Mouse (Mus musculus) bone marrow macrophage, adult 2 months (primary cell): Measurements from ENCODE around the gene Gmcl1. TPM values are rescaled to one million over a fixed set of nuclear protein-coding genes. Genes with fewer than 3 reads are reported as not detected.

Experiments used
- H3K27ac ChIP-seq: 2 replicates; pipeline ENCODE4 v1.5.1; 2012; ENCODE audit warnings: low read depth, low read length; ENCODE audit not compliant: insufficient read depth
- H3K4me1 ChIP-seq: 2 replicates; pipeline ENCODE4 v1.6.1; 2012; ENCODE audit warnings: low read length; ENCODE audit not compliant: control insufficient read depth, insufficient read depth
- H3K4me3 ChIP-seq: 2 replicates; pipeline ENCODE4 v1.5.1; 2012; ENCODE audit warnings: mild to moderate bottlenecking, low read length, moderate library complexity; ENCODE audit not compliant: insufficient read depth
- CTCF ChIP-seq: IDR thresholded peaks from 2 replicates; pipeline ENCODE4 v1.5.1; 2012; ENCODE audit warnings: low read depth, mild to moderate bottlenecking, low read length, moderate library complexity
- POLR2A ChIP-seq: IDR thresholded peaks from 2 replicates; pipeline ENCODE4 v1.6.1; 2012; ENCODE audit warnings: mild to moderate bottlenecking, low read depth, low read length, borderline replicate concordance
- polyA plus RNA-seq: library from polyadenylated mRNA; stranded (reverse); fragments of >200 nt; gene quantifications from 2 replicates; pipeline ENCODE4 v1.2.4, GENCODE M21; 2012; ENCODE audit not compliant: missing spikeins, insufficient read depth, insufficient read length

Gmcl1 gene
- polyA plus RNA-seq, 1 experiment: 15.6 TPM

DNA sequence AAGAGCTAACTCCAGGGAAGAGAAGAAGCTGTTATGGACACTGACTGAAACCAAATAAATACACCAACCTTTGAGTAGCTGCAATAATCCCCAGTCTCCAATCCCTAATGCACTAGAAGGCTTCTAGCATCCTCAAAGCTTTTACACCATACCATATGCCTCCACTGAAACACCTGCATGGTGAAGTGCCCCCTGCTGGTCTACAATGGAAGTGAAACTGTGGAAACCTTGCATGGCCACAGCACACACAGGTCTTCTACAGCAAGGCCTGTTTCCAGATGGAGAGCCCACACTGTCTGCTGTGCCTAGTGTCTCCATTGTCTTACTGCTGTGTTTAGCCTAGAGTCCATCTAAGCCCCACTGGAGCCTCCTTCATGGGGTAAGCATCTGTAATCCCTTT lies 38.7 kb downstream of the Gmcl1 start:
- Histone ChIP-seq H3K4me3 (no peak overlapping the region), H3K27ac (no peak overlapping the region), H3K4me1 (no peaks in the 10 kb centered on the region)
- TF ChIP-seq POLR2A (no peak), CTCF (peak; percentile 38; the same call in 1 of the 2 replicates)

DNA sequence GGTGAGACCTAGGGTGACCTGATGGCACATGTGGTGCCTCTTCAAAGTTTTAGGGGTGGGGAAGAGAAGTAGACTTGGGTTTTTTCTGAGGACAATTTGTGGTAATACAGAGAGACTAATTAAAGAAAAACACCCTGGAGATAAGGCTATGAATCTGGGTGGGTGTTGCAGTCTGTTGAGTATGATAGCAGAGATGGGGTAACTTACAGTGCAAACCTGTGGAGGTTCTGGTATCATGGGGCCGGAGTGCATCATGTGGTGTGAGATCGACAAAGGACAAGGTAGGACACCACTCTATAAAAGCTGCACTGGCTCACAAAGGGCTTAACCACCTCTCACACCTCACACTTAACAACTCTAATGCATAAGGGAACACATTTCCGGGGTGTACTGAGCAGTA lies 43.5 kb downstream of the Gmcl1 start:
- Histone ChIP-seq H3K4me1 (peaks cover 2% of the 10 kb centered on the region; the same call in 1 of the 2 replicates), H3K27ac (no peak overlapping the region), H3K4me3 (no peak overlapping the region)
- no peak for TF ChIP-seq CTCF
- TF ChIP-seq POLR2A: no peak

DNA sequence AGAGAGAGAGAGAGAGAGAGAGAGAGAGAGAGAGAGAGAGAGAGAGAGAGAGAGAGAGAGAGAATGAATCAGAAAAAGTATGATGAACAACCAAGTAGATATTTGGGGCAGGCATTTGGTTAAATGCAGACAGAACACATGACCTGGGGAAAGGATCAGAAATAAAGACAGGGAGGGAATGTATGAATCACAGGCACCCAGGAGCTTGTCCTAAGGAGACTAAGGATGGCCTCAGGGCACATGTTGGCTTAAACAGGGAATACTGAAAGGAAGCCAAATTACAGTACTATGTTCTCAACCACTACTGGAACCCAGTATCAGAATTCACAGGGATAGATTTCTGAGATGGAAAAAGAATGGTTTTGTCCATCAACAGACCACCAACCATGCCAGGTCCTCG lies 46.2 kb downstream of the Gmcl1 start:
- H3K4me3 ChIP-seq: no peak overlapping the region
- H3K4me1 ChIP-seq: peaks cover 6% of the 10 kb centered on the region; the same call in 1 of the 2 replicates
- H3K27ac ChIP-seq: no peak overlapping the region
- TF ChIP-seq CTCF (no peak), POLR2A (no peak)

DNA sequence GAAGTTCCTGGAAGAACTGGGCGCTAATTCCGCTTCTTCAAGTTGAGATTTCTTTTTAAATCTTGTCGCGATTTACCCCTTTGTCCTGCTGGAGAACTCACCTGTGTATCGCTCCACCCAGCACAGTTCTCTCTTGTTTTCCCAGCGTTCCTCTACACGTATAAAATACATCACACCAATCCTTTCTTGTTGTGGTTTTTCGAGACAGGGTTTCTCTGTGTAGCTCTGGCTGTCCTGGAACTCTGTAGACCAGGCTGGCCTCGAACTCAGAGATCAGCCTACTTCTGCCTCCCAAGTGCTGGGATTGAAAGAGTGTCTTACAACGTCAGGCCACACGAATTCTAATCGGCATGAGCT lies 48.5 kb downstream of the Gmcl1 start:
- peak overlapping the region; percentile 62 for H3K27ac ChIP-seq

DNA sequence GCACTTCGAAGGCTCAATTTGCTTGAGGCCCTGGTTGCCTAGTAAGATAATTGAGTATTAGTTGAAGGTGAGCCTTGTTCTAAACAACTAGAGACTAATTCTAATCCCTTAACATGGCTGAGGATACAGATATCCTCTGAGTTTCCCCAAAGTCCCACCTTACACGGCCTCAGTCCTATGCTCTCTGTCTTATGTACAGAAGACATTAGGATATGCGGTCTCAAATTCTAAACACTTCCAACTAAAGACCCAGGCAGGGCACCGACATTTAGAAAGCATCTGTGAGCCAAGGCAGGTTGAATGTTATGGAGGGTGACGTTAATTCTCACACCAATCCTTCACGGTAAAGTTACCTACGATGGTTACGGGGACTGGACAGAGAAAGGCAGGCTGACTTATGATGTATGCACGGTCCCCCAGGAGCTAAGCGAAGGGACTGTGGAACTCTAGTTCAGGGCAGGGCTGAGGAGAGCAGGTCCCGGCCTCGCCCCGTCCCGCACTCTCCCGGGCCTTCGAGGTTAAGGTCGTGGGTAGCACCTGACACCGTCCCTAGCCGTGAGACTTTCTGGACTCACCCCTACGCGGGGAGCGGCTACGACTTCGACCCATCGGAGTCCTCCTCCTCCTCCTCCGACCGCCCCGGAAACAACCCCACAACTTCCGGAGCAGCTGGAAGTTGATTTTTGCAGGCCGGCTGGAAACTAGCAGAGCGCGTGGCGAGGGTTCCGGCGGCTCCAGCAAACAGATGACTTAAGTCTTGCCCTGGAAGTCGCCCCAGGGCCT lies 49.1 kb downstream of the Gmcl1 start, which contains the start of gene Snrnp27:
Snrnp27 (minus strand) TSS at position 651 of the 783 bp plus-strand sequence.
- Histone ChIP-seq H3K27ac (peak within 1 kb of the TSS; percentile 62), H3K4me1 (peaks cover 6% of the 10 kb centered on the region; the same call in 1 of the 2 replicates), H3K4me3 (peak within 1 kb of the TSS; percentile 67)
- TF ChIP-seq POLR2A: no peak
- no peak for TF ChIP-seq CTCF

More for the DNA sequence above, 48.5 kb downstream of the Gmcl1 start:
- Histone ChIP-seq H3K4me1 (peaks cover 6% of the 10 kb centered on the region; the same call in 1 of the 2 replicates), H3K4me3 (peak overlapping the region; percentile 42)
- TF ChIP-seq POLR2A (no peak), CTCF (no peak)

DNA sequence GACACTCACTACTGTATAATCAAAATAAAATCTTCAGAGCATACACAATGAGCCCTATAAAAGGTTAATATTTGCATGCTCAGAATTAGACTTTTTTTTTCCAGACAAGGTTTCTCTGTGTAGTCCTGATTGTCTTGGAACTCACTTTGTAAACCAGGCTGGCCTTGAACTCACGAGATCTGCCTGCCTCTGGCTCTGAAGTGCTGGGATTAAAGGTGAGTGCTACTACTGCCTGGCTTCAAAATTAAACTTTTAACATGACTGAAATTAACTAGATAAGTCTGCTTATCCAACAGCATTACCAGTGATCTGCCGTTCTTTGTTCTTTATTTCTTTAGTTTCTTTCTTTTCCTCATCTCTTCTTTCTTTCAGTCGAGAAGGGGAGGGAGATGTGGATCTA lies 51.9 kb downstream of the Gmcl1 start:
- H3K4me1 ChIP-seq: peaks cover 6% of the 10 kb centered on the region; the same call in 1 of the 2 replicates
- no peak overlapping the region for H3K4me3 ChIP-seq
- no peak overlapping the region for H3K27ac ChIP-seq
- no peak for TF ChIP-seq POLR2A

DNA sequence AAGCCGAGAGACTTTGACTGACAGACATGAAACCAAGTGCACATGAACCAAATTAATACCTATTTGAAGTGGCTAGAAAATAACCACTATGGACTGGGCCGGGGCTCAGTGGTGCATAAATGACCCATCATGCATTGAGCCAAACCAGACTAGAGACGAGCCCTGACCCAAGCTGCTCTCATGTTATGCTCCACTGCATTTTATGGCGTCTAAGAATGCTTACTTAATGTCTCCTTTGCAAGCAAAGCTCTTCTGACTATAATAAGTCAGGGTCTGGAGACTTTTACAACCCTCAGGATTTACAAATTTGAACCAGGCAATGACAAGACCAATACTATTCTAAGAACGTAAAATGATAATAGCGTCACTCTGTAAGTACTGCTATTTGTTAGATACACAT lies 54.8 kb downstream of the Gmcl1 start:
- TF ChIP-seq CTCF: no peak
- Histone ChIP-seq H3K4me1 (peaks cover 1% of the 10 kb centered on the region; the same call in 1 of the 2 replicates), H3K4me3 (no peak overlapping the region), H3K27ac (no peak overlapping the region)

DNA sequence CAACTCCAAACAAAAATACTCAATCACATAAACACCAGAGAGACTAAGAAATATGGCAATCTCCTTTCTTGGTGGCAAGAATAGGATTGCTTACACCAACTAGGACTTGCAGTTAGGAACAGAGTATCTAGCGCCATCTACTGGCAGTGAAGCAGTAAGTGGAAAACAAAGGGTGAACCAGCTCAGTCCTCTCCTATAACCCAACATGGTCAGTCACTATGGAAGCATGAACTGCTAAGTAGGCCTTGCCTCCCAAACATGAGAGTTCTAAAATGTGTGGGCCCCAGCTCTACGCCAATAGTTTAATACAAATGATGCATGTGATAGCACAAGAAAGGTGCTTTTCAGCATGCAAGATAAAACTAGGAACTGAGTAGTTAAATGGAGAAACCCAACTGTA lies 62.3 kb downstream of the Gmcl1 start:
- no peak overlapping the region for H3K27ac ChIP-seq

DNA sequence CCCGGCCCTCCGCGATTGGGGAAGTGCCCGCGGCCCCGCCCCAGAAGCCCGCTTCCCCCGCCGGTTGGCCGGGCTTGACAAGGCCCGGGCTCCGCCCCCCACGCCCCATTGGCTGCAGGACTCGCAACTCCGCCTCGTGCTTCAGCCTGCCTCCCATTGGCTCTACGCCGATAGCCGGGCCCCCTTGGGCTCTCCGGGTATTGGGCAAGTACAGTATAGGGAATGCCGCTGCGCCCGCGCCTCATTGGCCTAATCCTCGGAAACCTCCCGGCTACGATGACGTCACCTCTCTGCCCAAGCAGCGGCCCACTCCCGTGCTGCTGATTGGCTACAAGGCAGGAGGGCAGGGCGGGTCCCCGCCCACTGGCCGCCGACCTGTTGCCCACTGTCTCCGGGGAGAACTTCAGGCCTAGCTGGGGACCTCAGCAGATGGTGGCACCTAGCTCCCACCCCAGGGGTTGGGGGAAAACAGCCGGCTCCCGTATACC lies 63.9 kb downstream of the Gmcl1 start:
- peaks cover 29% of the 10 kb centered on the region for H3K4me1 ChIP-seq
- H3K27ac ChIP-seq: peak overlapping the region; percentile 49; the same call in 1 of the 2 replicates
- H3K4me3 ChIP-seq: peak overlapping the region; percentile 64
- TF ChIP-seq CTCF: no peak
- TF ChIP-seq POLR2A: 0 out of 2 replicates have a peak, but pooled peaks have one; percentile 36

More for the DNA sequence above, 62.3 kb downstream of the Gmcl1 start:
- Histone ChIP-seq H3K4me3 (no peak overlapping the region), H3K4me1 (peaks cover 16% of the 10 kb centered on the region)
- TF ChIP-seq CTCF (no peak), POLR2A (no peak)

DNA sequence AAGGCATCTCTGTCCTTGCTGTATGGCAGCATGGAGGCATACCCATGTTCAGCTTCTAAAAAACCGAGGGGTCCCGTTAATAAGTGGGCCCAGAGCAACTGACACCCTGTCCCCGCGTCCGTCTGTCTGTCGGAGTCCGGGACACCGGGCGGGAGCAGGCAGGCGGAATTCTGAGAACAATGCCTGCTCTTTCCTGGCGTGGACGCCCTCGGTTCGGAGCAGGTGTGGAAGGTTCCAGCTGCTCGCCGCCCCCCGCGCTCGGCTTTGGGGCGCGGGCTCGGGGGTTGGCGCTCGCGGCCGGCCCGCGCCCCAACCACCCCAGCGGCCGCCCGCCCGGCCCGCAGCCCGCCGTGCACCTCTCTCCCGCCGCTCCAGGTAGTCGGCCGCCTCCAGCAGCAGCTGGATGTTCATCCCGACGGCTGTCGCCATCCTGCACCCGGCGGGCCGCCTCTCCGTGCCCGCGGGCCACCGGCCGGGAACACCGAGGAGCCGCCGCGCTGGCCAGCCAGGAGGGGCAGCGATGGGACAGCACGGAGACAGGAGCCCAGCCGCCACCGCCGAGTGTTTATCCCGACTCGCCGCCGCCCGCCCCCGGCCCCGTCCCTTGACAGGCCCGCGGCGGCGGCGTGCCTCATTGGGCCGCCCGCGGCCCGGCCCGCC lies 64.5 kb downstream of the Gmcl1 start, which contains the start of gene Mxd1:
Mxd1 (minus strand) TSS at position 582 of the 660 bp plus-strand sequence.
- H3K4me3 ChIP-seq: peak within 1 kb of the TSS; percentile 93
- no peak for TF ChIP-seq POLR2A
- TF ChIP-seq CTCF: no peak
- peak within 1 kb of the TSS; percentile 49; the same call in 1 of the 2 replicates for H3K27ac ChIP-seq
- H3K4me1 ChIP-seq: peaks cover 31% of the 10 kb centered on the region
